ENCODE assay signal across 8 mouse cellular contexts in the genomic region with DNA sequence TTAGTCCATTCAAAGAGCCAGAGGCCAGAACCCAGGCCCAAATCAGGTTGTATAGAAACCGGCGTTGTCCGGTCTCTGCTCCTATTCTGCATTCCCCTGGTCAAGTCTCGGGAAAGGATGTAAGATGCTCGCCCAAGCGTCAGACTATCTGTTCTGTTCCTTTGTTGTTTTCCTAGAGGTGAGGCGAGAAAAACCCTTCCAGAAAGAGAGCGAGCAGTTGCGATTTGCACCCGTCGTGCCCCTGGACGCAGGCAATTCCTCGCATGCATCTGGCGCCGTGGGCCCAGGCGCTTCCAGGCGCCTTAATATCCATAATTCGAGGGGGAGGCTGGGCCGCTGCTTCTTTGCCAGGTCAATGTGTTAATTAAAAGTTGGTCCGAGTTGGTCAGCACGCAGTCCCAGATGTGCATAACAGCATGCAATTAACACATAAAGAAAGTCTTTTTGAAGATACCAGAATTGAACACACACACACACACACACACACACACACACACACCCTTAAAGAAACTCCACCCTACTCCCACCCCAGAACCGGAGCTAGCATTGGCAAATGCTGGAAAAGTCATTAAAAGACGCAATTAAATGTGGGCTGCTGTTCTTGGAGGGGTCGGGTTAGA. TPM values are rescaled to one million over a fixed set of nuclear protein-coding genes. Genes with fewer than 3 reads are reported as not detected.
DNase-seq lines count a peak whose midpoint lies in the region; ATAC-seq and TF ChIP-seq lines count a peak whose summit lies in the region.

No protein-coding gene starts in this region.

- peaks cover 83% of the 10 kb centered on the region for H3K27me3 ChIP-seq in E14TG2a.4 (ENCODE audit: insufficient read depth, low read length)
- peaks cover 43% of the 10 kb centered on the region for H3K27me3 ChIP-seq in forebrain, postnatal 0 days (ENCODE audit: insufficient read depth, low read length)
- H3K27me3 ChIP-seq in midbrain, embryonic 10.5 days (ENCODE audit: low read depth, poor library complexity, severe bottlenecking), result peaks cover 86% of the 10 kb centered on the region

- TF ChIP-seq CTCF in E14TG2a.4 (conservative IDR thresholded peaks at IDR 0.05; ENCODE audit: low read length), result no peak
- TF ChIP-seq CTCF in forebrain, postnatal 0 days (IDR thresholded peaks at IDR 0.05; ENCODE audit: low read depth), result no peak

- ATAC-seq in forebrain, postnatal 0 days, result no peak

- no peaks in the 10 kb centered on the region for H3K36me3 ChIP-seq in E14TG2a.4 (ENCODE audit: insufficient read depth, low read length)
- H3K36me3 ChIP-seq in forebrain, postnatal 0 days (ENCODE audit: insufficient read depth), result no peaks in the 10 kb centered on the region
- H3K36me3 ChIP-seq in midbrain, embryonic 10.5 days, result no peaks in the 10 kb centered on the region

- WGBS in forebrain, postnatal 0 days, result 18% methylated on average over 24 of the region's 24 CpGs
- 2% methylated on average over 24 of the region's 24 CpGs for WGBS in midbrain, embryonic 10.5 days

- H3K9me3 ChIP-seq in E14TG2a.4 (ENCODE audit: low read length), result peaks cover 10% of the 10 kb centered on the region
- no peaks in the 10 kb centered on the region for H3K9me3 ChIP-seq in forebrain, postnatal 0 days (ENCODE audit: low read length)
- H3K9me3 ChIP-seq in midbrain, embryonic 10.5 days (replicated peaks), result peaks cover 7% of the 10 kb centered on the region

- peaks cover 40% of the 10 kb centered on the region for H3K4me1 ChIP-seq in E14TG2a.4 (replicated peaks; ENCODE audit: low read depth, low read length)
- peaks cover 18% of the 10 kb centered on the region; the same call in 1 of the 2 replicates for H3K4me1 ChIP-seq in forebrain, postnatal 0 days (ENCODE audit: insufficient read depth)
- peaks cover 61% of the 10 kb centered on the region for H3K4me1 ChIP-seq in midbrain, embryonic 10.5 days

- DNase-seq in cerebellum, postnatal 10 days, result peak; percentile 20 to 30
- no peak for DNase-seq in cerebellum, postnatal 25 days
- DNase-seq in forebrain, postnatal 0 days, result no peak
- DNase-seq in midbrain, embryonic 10.5 days (ENCODE audit: low spot score), result peak; percentile 47
- no peak for DNase-seq in Muller cell, postnatal 12 days (ENCODE audit: inconsistent ontology term)
- DNase-seq in left cerebral cortex, adult 8-10 months (ENCODE audit: low spot score in 2 of 2), result no peak
- no peak for DNase-seq in MN1 (ENCODE audit: low spot score)

- no peak overlapping the region for H3K27ac ChIP-seq in forebrain, postnatal 0 days (ENCODE audit: low read depth, low read length)
- H3K27ac ChIP-seq in midbrain, embryonic 10.5 days (replicated peaks), result no peak overlapping the region

- H3K4me2 ChIP-seq in forebrain, postnatal 0 days (ENCODE audit: low read depth), result peak overlapping the region; percentile 48

- H3K4me3 ChIP-seq in E14TG2a.4 (replicated peaks; ENCODE audit: low read length), result 0 out of 2 replicates have a peak overlapping the region, but pooled peaks have one; percentile 20
- H3K4me3 ChIP-seq in forebrain, postnatal 0 days (ENCODE audit: low read depth, low read length), result peak overlapping the region; percentile 25
- peak overlapping the region; percentile 39 for H3K4me3 ChIP-seq in midbrain, embryonic 10.5 days

- no peak overlapping the region for H3K9ac ChIP-seq in forebrain, postnatal 0 days

RNA-seq across cellular contexts. Expression of a gene that starts 3.8 kb away (rescaled TPM):
- 11.8 and 11.9 TPM in 2 replicates for total RNA-seq in forebrain, postnatal 0 days (2014; rRNA removed)
- 6.1 and 9.2 TPM in 2 replicates for polyA plus RNA-seq in forebrain, postnatal 0 days (2015; fragmentation: Nextera tagmentation; extraction: Ambion mirVana)
- 2.0 and 3.5 TPM in 2 replicates for polyA plus RNA-seq in midbrain, embryonic 10.5 days (2016; fragmentation: Nextera tagmentation; extraction: Ambion mirVana)
- total RNA-seq in left cerebral cortex, adult 8-10 months (2022), result 10 to 100 TPM; 24.8 to 36.8 (median 31.5) TPM

Comparison
In these comparisons a context has a peak if more than half of its experiments do, and no peak if none do; other contexts are left out.
1. DNase-seq: peak in cerebellum, postnatal 10 days (2 of 2) and midbrain, embryonic 10.5 days (single experiment); none in cerebellum, postnatal 25 days (0 of 2), forebrain, postnatal 0 days (single experiment), Muller cell, postnatal 12 days (single experiment), left cerebral cortex, adult 8-10 months (0 of 2) and MN1 (single experiment).
2. Peak in every context shown above with its lines, with median percentiles within 50 percentile points of each other: H3K4me3 ChIP-seq.